ENCODE assay signal across 19 mouse cellular contexts in the genomic region with DNA sequence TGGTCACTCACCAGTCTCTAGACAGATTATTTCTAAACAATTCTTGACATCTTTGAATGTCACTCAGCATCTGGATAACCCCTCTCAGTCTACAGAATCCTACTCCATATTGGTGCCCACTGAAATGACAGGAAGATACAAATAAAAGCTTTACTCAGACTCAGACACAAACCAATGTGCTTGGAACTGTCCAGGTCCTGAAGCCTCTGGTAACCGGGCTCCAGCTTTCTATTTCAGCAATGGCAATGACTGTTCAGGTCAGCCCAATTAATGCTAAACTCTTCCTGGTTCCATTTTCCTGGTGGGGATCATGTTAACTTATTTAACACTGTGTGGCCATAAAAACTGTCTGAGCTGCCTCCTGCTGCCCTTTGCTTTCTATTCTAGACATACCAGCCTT.
DNase-seq lines count a peak whose midpoint lies in the region; ATAC-seq lines count a peak whose summit lies in the region.
"Had no signal": no experiment of that assay in that cellular context is flagged by ENCODE, and none has a peak within 500 bp of the region (broad histone marks: within the 10 kb centered on the region; RNA-seq: fewer than 3 reads in every experiment).

No protein-coding gene starts in this region.

- no peak for ATAC-seq in forebrain, embryonic 11.5 days (replicated peaks; ENCODE audit: low FRiP score)
- ATAC-seq: hindbrain, postnatal 0 days had no signal

- intact Hi-C loops in left cerebral cortex, postnatal 4 days (cut with DNase I), result no loop called here

- DNase-seq in adrenal gland, postnatal 14 days, result peak; percentile 7
- DNase-seq in adrenal gland, adult (ENCODE audit: inconsistent age in 2 of 2, low spot score in 1 of 2), result no peak
- DNase-seq in kidney, postnatal 14 days, result peak; percentile 1
- DNase-seq in kidney, adult 8-10 months, result no peak
- peak; percentile 7 for DNase-seq in adipocyte (ENCODE audit: low spot score)
- DNase-seq in limb, embryonic 10.5 days (ENCODE audit: low spot score), result peak; percentile 42
- no peak for DNase-seq in left cerebral cortex, postnatal 4 days
- no peak for DNase-seq in forebrain, embryonic 11.5 days (ENCODE audit: low spot score)
- DNase-seq: cerebellum, postnatal 14 days; gastrocnemius, adult 2 months; heart, adult 2 months; lung, postnatal 4 days; thymus, postnatal 36 days had no signal

- H3K27me3 ChIP-seq in limb, embryonic 10.5 days (ENCODE audit: low read depth, poor library complexity, severe bottlenecking), result no peaks in the 10 kb centered on the region
- H3K27me3 ChIP-seq in forebrain, embryonic 11.5 days (ENCODE audit: control insufficient read depth, insufficient read depth, low read length), result no peaks in the 10 kb centered on the region
- H3K27me3 ChIP-seq: forebrain, embryonic 13.5 days; limb, embryonic 13.5 days; midbrain, embryonic 12.5 days; neural tube, embryonic 15.5 days; stomach, embryonic 15.5 days had no signal

- H3K4me2 ChIP-seq in forebrain, embryonic 11.5 days (ENCODE audit: low read depth, low read length, severe bottlenecking), result no peak overlapping the region
- H3K4me2 ChIP-seq: forebrain, embryonic 13.5 days; limb, embryonic 13.5 days; midbrain, embryonic 12.5 days; neural tube, embryonic 15.5 days; stomach, embryonic 15.5 days had no signal

- no peaks in the 10 kb centered on the region for H3K36me3 ChIP-seq in limb, embryonic 10.5 days
- H3K36me3 ChIP-seq in forebrain, embryonic 11.5 days (ENCODE audit: control insufficient read depth, insufficient read depth, low read length), result no peaks in the 10 kb centered on the region
- H3K36me3 ChIP-seq: limb, embryonic 13.5 days; midbrain, embryonic 12.5 days; neural tube, embryonic 15.5 days; stomach, embryonic 15.5 days had no signal

- H3K4me1 ChIP-seq in limb, embryonic 10.5 days, result no peaks in the 10 kb centered on the region
- no peaks in the 10 kb centered on the region for H3K4me1 ChIP-seq in forebrain, embryonic 11.5 days (replicated peaks; ENCODE audit: control insufficient read depth, insufficient read depth, low read length)
- H3K4me1 ChIP-seq: limb, embryonic 13.5 days; midbrain, embryonic 12.5 days; neural tube, embryonic 15.5 days; stomach, embryonic 15.5 days had no signal

- H3K9me3 ChIP-seq in limb, embryonic 10.5 days (replicated peaks), result no peaks in the 10 kb centered on the region
- H3K9me3 ChIP-seq in forebrain, embryonic 11.5 days (ENCODE audit: control insufficient read depth, low read length), result no peaks in the 10 kb centered on the region
- H3K9me3 ChIP-seq: forebrain, embryonic 13.5 days; limb, embryonic 13.5 days; midbrain, embryonic 12.5 days; neural tube, embryonic 15.5 days; stomach, embryonic 15.5 days had no signal

- H3K27ac ChIP-seq in limb, embryonic 10.5 days, result no peak overlapping the region
- H3K27ac ChIP-seq in forebrain, embryonic 11.5 days (ENCODE audit: low read depth, low read length), result no peak overlapping the region
- H3K27ac ChIP-seq: forebrain, embryonic 13.5 days; gastrocnemius, adult 2 months; heart, adult 2 months; hindbrain, postnatal 0 days; limb, embryonic 13.5 days; midbrain, embryonic 12.5 days; neural tube, embryonic 15.5 days; stomach, embryonic 15.5 days had no signal

- WGBS in limb, embryonic 10.5 days, result 31% methylated on average over 1 of the region's 1 CpGs
- 45% methylated on average over 1 of the region's 1 CpGs for WGBS in forebrain, embryonic 11.5 days

- H3K9ac ChIP-seq in forebrain, embryonic 11.5 days (ENCODE audit: low read length), result no peak overlapping the region
- H3K9ac ChIP-seq: forebrain, embryonic 13.5 days; limb, embryonic 13.5 days; midbrain, embryonic 12.5 days; neural tube, embryonic 15.5 days; stomach, embryonic 15.5 days had no signal

- no peak overlapping the region for H3K4me3 ChIP-seq in limb, embryonic 10.5 days
- H3K4me3 ChIP-seq in forebrain, embryonic 11.5 days (ENCODE audit: low read depth, low read length), result no peak overlapping the region
- H3K4me3 ChIP-seq: forebrain, embryonic 13.5 days; gastrocnemius, adult 2 months; heart, adult 2 months; limb, embryonic 13.5 days; midbrain, embryonic 12.5 days; neural tube, embryonic 15.5 days; stomach, embryonic 15.5 days had no signal

Comparison
In these comparisons a context has a peak if more than half of its experiments do, and no peak if none do; other contexts are left out.
1. DNase-seq: peak in adrenal gland, postnatal 14 days (single experiment), kidney, postnatal 14 days (single experiment), adipocyte (single experiment) and limb, embryonic 10.5 days (single experiment); none in adrenal gland, adult (0 of 2), kidney, adult 8-10 months (0 of 2), left cerebral cortex, postnatal 4 days (single experiment) and forebrain, embryonic 11.5 days (single experiment).